Mouse (Mus musculus) Patski (cell line): ENCODE results near the gene Avp. TPM values are rescaled to one million over a fixed set of nuclear protein-coding genes. Genes with fewer than 3 reads are reported as not detected.

Source experiments
- ATAC-seq: fragments of 100-300 bp; one replicate; pipeline ENCODE4 v1.8.0; 2021
- CTCF ChIA-PET: fragments of 350-600 bp; sonication (Branson Sonifier 250); formaldehyde crosslinking; loops from one replicate; lab custom pipeline; 2022; ENCODE audit warnings: inconsistent platforms; lab: Charles Lee
- POLR2A ChIA-PET: fragments of 350-600 bp; sonication (Branson Sonifier 250); formaldehyde crosslinking; loops from one replicate; lab custom pipeline; 2022; ENCODE audit warnings: antibody characterized with exemption, inconsistent platforms; lab: Charles Lee
- DNase-seq: peaks from one replicate; pipeline ENCODE4 v3.0.0-alpha.2; 2011; ENCODE audit warnings: low read depth, low spot score
- H3K27me3 ChIP-seq: fragments of 371-371 bp; one replicate; pipeline ENCODE4 v1.5.1; 2021
- CTCF ChIP-seq: fragments of 100-300 bp; IDR thresholded peaks from one replicate; pipeline ENCODE4 v1.5.1; 2021
- in situ Hi-C: fragments of 300-500 bp; cut with MboI; formaldehyde crosslinking; loops from 3 replicates; pipeline ENCODE4 v1.11.1; 2018; ENCODE audit warnings: low pct_unique_long_range_greater_than_20kb, mixed read lengths
- polyA plus RNA-seq: library from polyadenylated mRNA; unstranded; gene quantifications from one replicate; pipeline ENCODE4 v1.2.3, GENCODE M21; 2021

The Avp gene
- polyA plus RNA-seq, 1 experiment from 2014 or later, result not detected

DNA sequence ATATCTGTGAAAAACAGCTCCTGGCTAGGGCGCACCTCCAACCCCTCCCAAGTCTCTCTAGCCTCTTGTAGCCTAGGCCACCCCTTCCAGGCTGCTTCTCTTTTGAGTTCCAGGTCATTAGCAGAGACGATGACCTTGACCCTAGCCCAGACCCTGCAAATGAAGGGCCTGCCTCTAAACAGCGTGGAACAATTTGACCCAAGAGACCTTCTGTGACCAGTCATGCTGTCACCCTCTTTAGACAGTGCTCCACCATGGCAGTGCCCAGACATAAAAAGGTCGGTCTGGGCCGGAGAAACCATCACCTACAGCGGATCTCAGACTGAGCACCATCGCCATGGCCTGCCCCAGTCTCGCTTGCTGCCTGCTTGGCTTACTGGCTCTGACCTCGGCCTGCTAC is 6.5 kb downstream of the Avp start, which contains the start of gene Oxt:
Gene Oxt, plus strand, starts transcription at position 301 of the 400 bp plus-strand sequence.
- DNase-seq, result no peak
- H3K27me3 ChIP-seq, result no peaks in the 10 kb centered on the region
- in situ Hi-C loops, result no loop called here
- ChIA-PET CTCF (no interaction called here), POLR2A (no interaction called here)
- no peak for TF ChIP-seq CTCF
- no peak for ATAC-seq

GRCm38 (mm10) chr2:130574960-130575359 is 7.4 kb downstream of the Avp start:
- in situ Hi-C loops, result no loop called here
- TF ChIP-seq CTCF, result no peak
- DNase-seq, result no peak
- no peak for ATAC-seq
- ChIA-PET POLR2A (no interaction called here), CTCF (no interaction called here)
- no peaks in the 10 kb centered on the region for H3K27me3 ChIP-seq

GRCm38 (mm10) chr2:130569926-130570325 is 12.4 kb downstream of the Avp start:
- ATAC-seq (no peak), DNase-seq (no peak)
- in situ Hi-C loops, result no loop called here
- CTCF ChIA-PET, result no interaction called here
- no peak for TF ChIP-seq CTCF
- POLR2A ChIA-PET, result no interaction called here
- no peaks in the 10 kb centered on the region for H3K27me3 ChIP-seq

DNA sequence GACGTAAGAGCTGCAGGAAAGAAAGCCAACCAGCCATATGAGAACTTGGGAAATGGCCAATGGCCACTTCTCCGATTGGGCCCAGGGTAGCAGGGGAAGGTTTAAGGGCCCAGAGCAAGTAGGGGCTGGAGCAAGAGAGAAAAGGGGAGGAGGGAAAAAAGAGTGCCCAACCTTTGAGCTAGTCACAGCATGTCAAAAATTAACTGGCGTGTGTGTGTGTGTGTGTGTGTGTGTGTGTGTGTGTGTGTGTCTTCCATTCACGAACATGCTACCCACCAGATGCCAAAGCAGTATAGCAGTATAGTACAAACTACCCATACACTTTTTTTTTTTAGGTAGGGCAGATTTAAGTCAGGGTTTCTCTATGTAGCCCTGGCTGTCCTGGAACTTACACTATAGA is 13.4 kb downstream of the Avp start:
- ATAC-seq, result no peak
- ChIA-PET CTCF (no interaction called here), POLR2A (no interaction called here)
- no peak for DNase-seq
- H3K27me3 ChIP-seq, result no peaks in the 10 kb centered on the region
- no peak for TF ChIP-seq CTCF
- in situ Hi-C loops, result no loop called here

- CTCF ChIA-PET, result interaction anchor here (1.8 kb wide), 1 partner anchor 115 kb away, joined by 3 read pairs; no protein-coding TSS in a partner anchor
- no peaks in the 10 kb centered on the region for H3K27me3 ChIP-seq
- DNase-seq (no peak), ATAC-seq (no peak)
- in situ Hi-C loops, result no loop called here
- TF ChIP-seq CTCF, result no peak
- POLR2A ChIA-PET, result interaction anchor here (0.8 kb wide), 1 partner anchor 26 kb away, joined by 4 read pairs; no protein-coding TSS in a partner anchor
These were observed 17.4 kb downstream of the Avp start for GRCm38 (mm10) chr2:130564983-130565382.

GRCm38 (mm10) chr2:130564063-130564462 is 18.3 kb downstream of the Avp start:
- H3K27me3 ChIP-seq, result no peaks in the 10 kb centered on the region
- ATAC-seq (peak; percentile 11), DNase-seq (no peak)
- TF ChIP-seq CTCF, result no peak
- in situ Hi-C loops, result no loop called here
- ChIA-PET CTCF (interaction anchor here (1.0 to 1.8 kb wide), 5 partner anchors 23 to 204 kb away, joined by 3 to 5 read pairs (median 3); no protein-coding TSS in a partner anchor), POLR2A (interaction anchor here (0.8 kb wide), 1 partner anchor 27 kb away, joined by 4 read pairs; no protein-coding TSS in a partner anchor)

DNA sequence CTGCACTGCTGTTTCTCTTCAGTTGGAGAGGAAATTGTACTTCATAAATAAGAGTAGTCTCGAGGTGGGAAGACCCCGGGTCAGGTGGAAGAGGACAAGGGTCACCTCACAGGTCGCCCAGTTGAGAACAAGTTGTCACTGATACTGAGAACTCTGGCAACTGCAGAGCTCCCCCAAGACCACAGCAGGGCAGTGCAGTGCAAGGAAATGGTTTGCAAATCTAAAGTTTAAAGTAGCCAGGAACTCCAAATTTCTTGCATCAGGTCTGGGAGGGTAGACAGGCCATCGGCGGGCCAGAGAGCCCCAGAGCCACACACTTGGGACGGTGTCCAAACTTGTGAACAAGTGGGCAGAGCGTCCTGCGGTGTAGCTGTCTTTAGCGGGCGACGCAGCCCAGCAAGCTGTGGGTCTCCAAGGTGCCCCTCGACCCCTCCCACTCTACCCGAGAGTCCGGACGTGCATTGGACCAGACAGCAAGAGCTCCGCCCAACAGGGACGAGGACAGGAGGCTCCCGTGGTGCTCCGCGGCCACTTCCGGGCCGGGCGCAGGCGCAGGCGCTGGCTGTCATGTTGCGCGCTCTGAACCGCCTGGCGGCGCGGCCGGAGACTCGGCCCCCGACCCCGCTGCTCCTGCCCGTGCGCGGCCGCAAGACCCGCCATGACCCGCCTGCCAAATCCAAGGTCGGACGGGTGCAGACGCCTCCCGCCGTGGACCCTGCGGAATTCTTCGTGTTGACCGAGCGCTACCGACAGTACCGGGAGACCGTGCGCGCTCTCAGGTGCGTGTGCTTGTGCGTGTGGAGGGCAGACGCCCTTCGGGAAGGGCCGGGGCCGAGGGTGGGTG is 18.9 kb downstream of the Avp start, which contains the start of gene Mrps26:
Gene Mrps26, plus strand, starts transcription at position 531 of the 844 bp plus-strand sequence.
- TF ChIP-seq CTCF, result peak; percentile 58
- POLR2A ChIA-PET, result no interaction called here
- H3K27me3 ChIP-seq, result no peaks in the 10 kb centered on the region
- ATAC-seq, result peak; percentile 98
- DNase-seq, result peak; percentile 68
- CTCF ChIA-PET, result interaction anchor here (0.7 to 1.6 kb wide), 6 partner anchors 16 to 204 kb away, joined by 3 to 5 read pairs (median 3); no protein-coding TSS in a partner anchor
- in situ Hi-C loops, result no loop called here

GRCm38 (mm10) chr2:130558015-130558414 is 24.3 kb downstream of the Avp start:
- in situ Hi-C loops, result no loop called here
- no peak for ATAC-seq
- no peaks in the 10 kb centered on the region for H3K27me3 ChIP-seq
- ChIA-PET POLR2A (no interaction called here), CTCF (interaction anchor here (1.9 kb wide), 1 partner anchor 169 kb away, joined by 6 read pairs; no protein-coding TSS in a partner anchor)
- no peak for DNase-seq
- TF ChIP-seq CTCF, result no peak

- ATAC-seq (no peak), DNase-seq (no peak)
- ChIA-PET POLR2A (no interaction called here), CTCF (no interaction called here)
- no peak for TF ChIP-seq CTCF
- in situ Hi-C loops, result no loop called here
- no peaks in the 10 kb centered on the region for H3K27me3 ChIP-seq
These were observed 24.9 kb downstream of the Avp start for GRCm38 (mm10) chr2:130557462-130557861.

DNA sequence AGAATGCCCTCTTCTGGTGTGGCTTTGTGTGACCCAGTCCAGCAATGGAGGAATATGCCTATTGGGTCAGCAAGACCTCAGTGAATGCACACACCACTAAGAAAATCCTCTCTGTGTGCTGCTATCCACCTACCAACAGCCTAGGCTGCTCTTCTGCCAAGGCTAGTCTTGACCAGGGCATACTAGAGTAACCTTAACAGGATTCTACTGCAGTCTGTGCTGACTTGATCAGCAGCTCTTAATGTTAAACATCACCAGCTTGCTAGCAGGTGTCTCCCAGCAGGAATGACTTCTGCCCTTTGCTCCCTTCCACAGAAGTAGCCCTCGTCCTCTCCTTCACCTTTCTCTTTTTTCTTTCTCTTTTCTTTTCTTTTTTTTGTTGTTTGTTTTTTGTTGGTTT is 26.1 kb downstream of the Avp start:
- ATAC-seq (no peak), DNase-seq (no peak)
- ChIA-PET CTCF (interaction anchor here (1.1 kb wide), 1 partner anchor 9 kb away, joined by 3 read pairs; no protein-coding TSS in a partner anchor), POLR2A (no interaction called here)
- no peaks in the 10 kb centered on the region for H3K27me3 ChIP-seq
- in situ Hi-C loops, result no loop called here
- TF ChIP-seq CTCF, result no peak

- H3K27me3 ChIP-seq, result no peaks in the 10 kb centered on the region
- no peak for DNase-seq
- POLR2A ChIA-PET, result no interaction called here
- ATAC-seq, result no peak
- TF ChIP-seq CTCF, result no peak
- CTCF ChIA-PET, result no interaction called here
- in situ Hi-C loops, result no loop called here
These were observed 27.5 kb downstream of the Avp start for GRCm38 (mm10) chr2:130554841-130555240.
